Mouse (Mus musculus) heart, embryonic 15.5 days (tissue): ENCODE measurements around the gene Plk5. TPM values are rescaled to one million over a fixed set of nuclear protein-coding genes. Genes with fewer than 3 reads are reported as not detected.

Experiments used
- ATAC-seq: fragments of 200-750 bp; cut with Nextera tagmentation; replicated peaks from 2 replicates; pipeline ENCODE4 v1.8.0; 2017; ENCODE audit warnings: low read depth, moderate TSS enrichment; ENCODE audit not compliant: insufficient number of reproducible peaks, insufficient read depth, low FRiP score
- H3K27ac ChIP-seq: fragments of 300-500 bp; sonication (generic); 2 replicates; pipeline ENCODE4 v1.5.1; 2015; ENCODE audit warnings: mild to moderate bottlenecking, inconsistent platforms
- H3K27me3 ChIP-seq: fragments of 300-500 bp; sonication (generic); 2 replicates; pipeline ENCODE4 v1.6.1; 2015; ENCODE audit warnings: inconsistent platforms
- H3K36me3 ChIP-seq: fragments of 300-500 bp; sonication (generic); 2 replicates; pipeline ENCODE4 v1.6.1; 2015; ENCODE audit warnings: mild to moderate bottlenecking, inconsistent platforms
- H3K4me1 ChIP-seq: fragments of 300-500 bp; sonication (generic); replicated peaks from 2 replicates; pipeline ENCODE4 v1.6.1; 2015; ENCODE audit warnings: inconsistent platforms
- H3K4me2 ChIP-seq: fragments of 300-500 bp; sonication (generic); 2 replicates; pipeline ENCODE4 v1.6.1; 2015; ENCODE audit warnings: inconsistent platforms, mild to moderate bottlenecking, moderate library complexity
- H3K4me3 ChIP-seq: fragments of 300-500 bp; sonication (generic); 2 replicates; pipeline ENCODE4 v1.5.1; 2015; ENCODE audit warnings: mild to moderate bottlenecking, inconsistent platforms
- H3K9ac ChIP-seq: fragments of 300-500 bp; sonication (generic); 2 replicates; pipeline ENCODE4 v1.6.1; 2015; ENCODE audit warnings: mild to moderate bottlenecking, inconsistent platforms
- H3K9me3 ChIP-seq: fragments of 300-500 bp; sonication (generic); replicated peaks from 2 replicates; pipeline ENCODE4 v1.6.1; 2016; ENCODE audit warnings: inconsistent platforms
- WGBS: fragments of 180-500 bp; shearing (Covaris S2); methylation state at CpG from one replicate; pipeline ENCODE4 v1.1.7; 2015; ENCODE audit warnings: mixed read lengths; 5-methylcytosine and 5-hydroxymethylcytosine counted together
- polyA plus RNA-seq: library from polyadenylated mRNA; unstranded; fragments of >200 nt; fragmentation: Nextera tagmentation; extraction: Ambion mirVana; gene quantifications from 2 replicates; pipeline ENCODE4 v1.2.1, GENCODE M21; 2015

Gene Plk5
- polyA plus RNA-seq, 1 experiment from 2014 or later, result 0.06 TPM

- no peak for ATAC-seq
- H3K27ac ChIP-seq, result no peak overlapping the region
- no peaks in the 10 kb centered on the region for H3K4me1 ChIP-seq
- no peak overlapping the region for H3K9ac ChIP-seq
- 44% methylated on average over 6 of the region's 6 CpGs for WGBS
- H3K4me2 ChIP-seq, result no peak overlapping the region
- H3K9me3 ChIP-seq, result no peaks in the 10 kb centered on the region
- H3K27me3 ChIP-seq, result peaks cover 65% of the 10 kb centered on the region
- H3K4me3 ChIP-seq, result no peak overlapping the region
- H3K36me3 ChIP-seq, result no peaks in the 10 kb centered on the region
These were observed 7.5 kb downstream of the Plk5 start for GRCm38 (mm10) chr10:80363734-80364133.

GRCm38 (mm10) chr10:80365736-80366135 lies 9.5 kb downstream of the Plk5 start:
- Histone ChIP-seq H3K27ac (no peak overlapping the region), H3K4me3 (no peak overlapping the region), H3K9ac (no peak overlapping the region), H3K36me3 (no peaks in the 10 kb centered on the region), H3K4me2 (no peak overlapping the region), H3K27me3 (peaks cover 45% of the 10 kb centered on the region), H3K4me1 (no peaks in the 10 kb centered on the region), H3K9me3 (no peaks in the 10 kb centered on the region)
- WGBS, result 59% methylated on average over 6 of the region's 6 CpGs
- ATAC-seq, result no peak

DNA sequence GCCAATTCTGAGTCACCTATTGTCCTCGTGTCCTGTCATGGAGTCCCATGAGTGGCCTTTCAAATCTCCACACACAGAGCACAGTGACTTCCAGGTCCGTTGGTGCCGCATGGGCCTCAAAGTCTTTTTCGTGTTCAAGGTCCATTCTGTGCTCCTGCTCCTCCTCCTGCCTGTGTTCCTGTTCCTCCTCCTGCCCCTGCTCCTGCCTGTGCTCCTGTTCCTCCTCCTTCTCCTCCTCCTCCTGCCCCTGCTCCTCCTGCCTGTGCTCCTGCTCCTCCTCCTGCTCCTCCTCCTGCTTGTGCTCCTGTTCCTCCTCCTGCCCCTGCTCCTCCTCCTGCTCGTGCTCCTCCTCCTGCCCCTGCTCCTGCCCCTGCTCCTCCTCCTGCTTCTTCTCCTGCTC lies 11.7 kb downstream of the Plk5 start:
- ATAC-seq, result no peak
- Histone ChIP-seq H3K27me3 (peaks cover 47% of the 10 kb centered on the region), H3K36me3 (no peaks in the 10 kb centered on the region), H3K4me2 (no peak overlapping the region), H3K9ac (no peak overlapping the region), H3K4me3 (no peak overlapping the region), H3K27ac (no peak overlapping the region), H3K4me1 (peaks cover 9% of the 10 kb centered on the region), H3K9me3 (no peaks in the 10 kb centered on the region)
- WGBS, result 49% methylated on average over 5 of the region's 5 CpGs

GRCm38 (mm10) chr10:80368392-80368791 lies 12.1 kb downstream of the Plk5 start:
- Histone ChIP-seq H3K4me2 (no peak overlapping the region), H3K4me1 (peaks cover 9% of the 10 kb centered on the region), H3K9me3 (no peaks in the 10 kb centered on the region), H3K4me3 (no peak overlapping the region), H3K27me3 (peaks cover 46% of the 10 kb centered on the region), H3K27ac (no peak overlapping the region), H3K9ac (no peak overlapping the region), H3K36me3 (no peaks in the 10 kb centered on the region)
- 83% methylated on average over 6 of the region's 6 CpGs for WGBS
- ATAC-seq, result no peak

DNA sequence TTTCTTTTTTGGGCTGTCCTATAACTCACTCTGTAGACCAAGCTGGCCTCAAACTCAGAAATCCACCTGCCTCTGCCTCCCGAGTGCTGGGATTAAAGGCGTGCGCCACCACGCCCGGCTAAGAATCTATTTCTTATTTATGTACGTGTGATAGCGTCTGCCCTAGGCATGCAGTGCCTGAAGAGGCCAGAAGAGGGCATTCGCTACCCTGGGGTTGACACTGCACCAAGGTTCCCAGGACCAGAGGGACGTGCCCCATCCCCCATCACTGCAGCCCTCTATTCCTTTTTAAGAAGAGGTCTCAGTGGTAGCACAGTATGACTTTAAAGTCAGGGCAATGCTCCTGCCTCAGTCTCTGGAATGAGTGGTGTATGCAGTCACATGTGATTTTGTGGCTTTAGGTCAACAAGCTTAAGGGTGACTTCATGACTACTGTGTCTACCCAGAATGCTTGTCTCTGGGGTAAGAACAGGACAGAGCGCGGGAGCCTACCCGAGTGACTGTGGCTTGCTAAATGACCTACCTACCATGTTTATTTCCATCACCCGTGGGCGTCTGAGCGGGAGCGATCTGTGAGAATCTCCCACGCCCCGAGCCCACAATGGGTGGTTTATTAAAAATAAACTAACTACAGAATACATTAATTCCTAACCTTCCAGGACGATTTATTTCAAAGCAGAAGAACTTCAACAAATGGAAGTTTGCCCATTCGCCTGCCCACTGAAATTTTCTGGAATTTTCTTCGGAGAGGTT lies 13.9 kb downstream of the Plk5 start:
- no peaks in the 10 kb centered on the region for H3K36me3 ChIP-seq
- no peak for ATAC-seq
- no peak overlapping the region for H3K4me3 ChIP-seq
- peaks cover 9% of the 10 kb centered on the region for H3K4me1 ChIP-seq
- no peak overlapping the region for H3K9ac ChIP-seq
- 74% methylated on average over 21 of the region's 21 CpGs for WGBS
- peaks cover 30% of the 10 kb centered on the region for H3K27me3 ChIP-seq
- no peak overlapping the region for H3K4me2 ChIP-seq
- H3K27ac ChIP-seq, result no peak overlapping the region
- no peaks in the 10 kb centered on the region for H3K9me3 ChIP-seq

- Histone ChIP-seq H3K4me2 (peak overlapping the region; percentile 44), H3K9ac (no peak overlapping the region), H3K27me3 (peaks cover 18% of the 10 kb centered on the region), H3K9me3 (no peaks in the 10 kb centered on the region), H3K27ac (no peak overlapping the region), H3K4me1 (peaks cover 9% of the 10 kb centered on the region), H3K4me3 (peak overlapping the region; percentile 24), H3K36me3 (no peaks in the 10 kb centered on the region)
- 8% methylated on average over 12 of the region's 12 CpGs for WGBS
- ATAC-seq, result no peak; the same call in 1 of the 2 replicates
These were observed 15.2 kb downstream of the Plk5 start for GRCm38 (mm10) chr10:80371411-80371966.

DNA sequence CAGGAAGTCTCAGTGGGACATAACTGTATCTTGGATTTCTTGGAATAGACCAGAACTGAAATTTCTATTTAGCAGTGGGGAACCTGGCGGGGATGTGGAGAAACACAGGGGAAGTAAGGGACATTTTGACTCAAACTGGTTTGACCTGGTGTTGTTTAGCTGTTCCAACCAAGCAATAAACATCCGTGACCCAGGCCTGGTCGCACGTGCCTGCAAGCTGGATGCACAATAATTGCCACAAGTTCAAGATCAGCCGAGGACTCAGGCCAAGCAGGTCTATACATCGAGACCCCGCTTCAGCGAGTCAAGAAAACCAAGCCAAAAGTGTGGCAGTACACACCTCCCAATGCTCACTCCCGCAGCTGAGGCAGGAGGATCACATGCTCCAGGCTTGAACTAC lies 15.7 kb downstream of the Plk5 start:
- Histone ChIP-seq H3K4me2 (peak overlapping the region; percentile 44; the same call in 1 of the 2 replicates), H3K4me3 (peak overlapping the region; percentile 24; the same call in 1 of the 2 replicates), H3K9ac (no peak overlapping the region), H3K4me1 (peaks cover 9% of the 10 kb centered on the region), H3K36me3 (no peaks in the 10 kb centered on the region), H3K9me3 (no peaks in the 10 kb centered on the region), H3K27ac (no peak overlapping the region), H3K27me3 (peaks cover 18% of the 10 kb centered on the region)
- 58% methylated on average over 9 of the region's 9 CpGs for WGBS
- no peak for ATAC-seq

DNA sequence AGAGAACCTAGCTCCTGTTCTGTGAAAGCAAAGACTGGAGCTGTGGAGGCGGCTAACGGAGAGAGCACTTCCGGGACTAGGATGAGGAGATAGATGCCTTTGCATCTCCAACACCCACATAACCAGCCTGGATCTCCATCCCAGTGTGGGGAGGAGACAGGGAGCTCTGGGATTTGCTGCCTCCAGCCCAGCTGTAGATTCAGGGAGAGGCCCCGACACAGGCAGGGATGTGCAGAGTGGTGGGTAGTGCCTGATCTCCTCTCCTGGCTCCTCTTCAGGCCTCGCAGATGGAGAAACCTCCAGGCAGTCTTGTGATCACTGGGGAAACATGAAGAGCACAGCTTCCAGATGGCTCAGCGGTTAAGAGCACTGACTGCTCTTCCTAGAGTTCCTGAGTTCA lies 16.4 kb downstream of the Plk5 start:
- ATAC-seq, result no peak
- Histone ChIP-seq H3K9me3 (no peaks in the 10 kb centered on the region), H3K4me1 (peaks cover 9% of the 10 kb centered on the region), H3K9ac (no peak overlapping the region), H3K4me3 (no peak overlapping the region), H3K27ac (no peak overlapping the region), H3K36me3 (no peaks in the 10 kb centered on the region), H3K4me2 (no peak overlapping the region), H3K27me3 (peaks cover 13% of the 10 kb centered on the region)
- 75% methylated on average over 6 of the region's 6 CpGs for WGBS

DNA sequence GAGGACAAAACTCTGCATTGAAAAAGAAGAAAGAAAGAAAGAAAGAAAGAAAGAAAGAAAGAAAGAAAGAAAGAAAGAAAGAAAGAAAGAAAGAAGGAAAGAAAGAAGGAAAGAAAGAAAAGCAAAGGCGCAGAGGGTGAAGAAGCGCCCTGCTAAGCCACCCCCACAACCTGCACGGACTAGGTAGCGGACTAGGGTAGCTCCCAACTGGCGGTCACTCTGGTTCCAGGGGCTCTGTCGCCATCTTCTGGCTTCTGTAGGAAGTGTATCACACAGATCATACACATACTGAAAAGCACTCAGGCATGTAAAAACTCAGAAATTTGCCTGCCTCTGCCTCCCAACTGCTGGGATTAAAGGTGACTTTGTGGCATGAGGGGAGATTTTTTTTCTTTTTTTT lies 17.8 kb downstream of the Plk5 start:
- Histone ChIP-seq H3K36me3 (no peaks in the 10 kb centered on the region), H3K27me3 (peaks cover 11% of the 10 kb centered on the region), H3K9me3 (no peaks in the 10 kb centered on the region), H3K4me2 (no peak overlapping the region), H3K27ac (no peak overlapping the region), H3K4me3 (no peak overlapping the region), H3K9ac (no peak overlapping the region), H3K4me1 (peaks cover 9% of the 10 kb centered on the region)
- WGBS, result 20% methylated on average over 6 of the region's 6 CpGs
- ATAC-seq, result no peak

- H3K9me3 ChIP-seq, result no peaks in the 10 kb centered on the region
- H3K4me3 ChIP-seq, result no peak overlapping the region
- peaks cover 9% of the 10 kb centered on the region for H3K4me1 ChIP-seq
- H3K9ac ChIP-seq, result no peak overlapping the region
- peaks cover 11% of the 10 kb centered on the region for H3K36me3 ChIP-seq
- no peak overlapping the region for H3K4me2 ChIP-seq
- 2% methylated on average over 7 of the region's 7 CpGs for WGBS
- no peak overlapping the region for H3K27ac ChIP-seq
- no peak; the same call in 1 of the 2 replicates for ATAC-seq
- peaks cover 11% of the 10 kb centered on the region for H3K27me3 ChIP-seq
These were observed 19.9 kb downstream of the Plk5 start for GRCm38 (mm10) chr10:80376160-80376559.

GRCm38 (mm10) chr10:80377716-80378115 lies 21.5 kb downstream of the Plk5 start:
- H3K4me1 ChIP-seq, result no peaks in the 10 kb centered on the region
- no peaks in the 10 kb centered on the region for H3K9me3 ChIP-seq
- peaks cover 4% of the 10 kb centered on the region for H3K27me3 ChIP-seq
- H3K27ac ChIP-seq, result no peak overlapping the region
- 35% methylated on average over 10 of the region's 10 CpGs for WGBS
- peaks cover 26% of the 10 kb centered on the region for H3K36me3 ChIP-seq
- H3K4me3 ChIP-seq, result no peak overlapping the region
- no peak for ATAC-seq
- H3K9ac ChIP-seq, result no peak overlapping the region
- H3K4me2 ChIP-seq, result no peak overlapping the region
